Mouse (Mus musculus) liver, embryonic 14.5 days (tissue): Measurements from ENCODE around the gene Pask.

Experiments
- CTCF ChIP-seq: IDR thresholded peaks from 2 replicates; pipeline ENCODE4 v1.5.1; 2016; ENCODE audit warnings: antibody characterized with exemption, low read depth, control low read depth
- EP300 ChIP-seq: IDR thresholded peaks from 2 replicates; pipeline ENCODE4 v1.6.1; 2016; ENCODE audit warnings: antibody characterized with exemption, low read depth

DNA sequence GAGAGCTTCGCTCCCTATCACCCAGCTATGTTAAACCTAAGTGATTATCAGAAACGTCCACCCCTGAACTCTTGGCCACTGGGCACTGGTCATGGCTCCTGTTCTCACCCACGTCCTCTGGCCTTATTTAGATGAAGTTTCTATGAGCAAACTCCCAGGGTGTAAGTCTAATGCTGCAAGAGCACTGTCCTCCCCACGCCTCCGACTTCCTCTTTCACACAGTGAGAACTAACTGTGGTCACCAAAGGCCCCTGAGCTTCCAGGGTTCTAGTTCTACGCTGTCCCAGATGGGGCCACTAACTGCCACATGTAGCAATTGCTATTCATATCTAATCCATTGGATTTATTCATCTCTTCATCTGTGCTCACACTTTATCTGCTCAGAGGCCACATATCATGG is 22.4 kb upstream of the Pask start:
- TF ChIP-seq CTCF, result no peak
- TF ChIP-seq EP300, result no peak
